Mouse (Mus musculus) activated CD4-positive, CD25-positive, alpha-beta regulatory T cell, adult 4 months (primary cell): ENCODE measurements around the gene Gm20538. TPM values are rescaled to one million over a fixed set of nuclear protein-coding genes. Genes with fewer than 3 reads are reported as not detected.

ENCODE experiments used
- ATAC-seq: one replicate; pipeline ENCODE4 v1.8.0; 2017
- polyA plus RNA-seq, 2 experiments: library from polyadenylated mRNA; unstranded; fragments of 100-300 nt; shearing (Covaris generic); gene quantifications; one replicate each; pipeline ENCODE4 v1.2.1; 2017

Gene Gm20538
- polyA plus RNA-seq, 2 experiments from 2014 or later: 2.1 TPM; not detected in 1

DNA sequence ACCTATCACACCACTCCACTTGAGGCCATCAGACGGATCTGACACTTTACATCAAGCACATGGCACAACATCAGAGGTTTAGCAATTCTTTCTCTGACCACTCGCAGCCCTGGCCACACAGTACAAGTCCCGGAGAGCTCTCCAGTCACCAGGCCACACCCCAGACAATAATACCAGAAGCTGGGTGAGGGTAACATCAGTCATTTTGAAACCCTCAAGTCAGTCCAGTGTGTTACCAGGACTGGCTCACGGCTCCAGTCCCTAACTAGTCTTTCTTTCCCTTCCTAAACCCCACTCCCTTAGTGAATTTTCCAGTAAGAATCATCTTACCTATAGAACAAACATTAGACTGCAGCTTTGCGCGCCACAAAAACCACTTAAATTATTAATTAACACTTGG lies 22.6 kb downstream of the Gm20538 start:
- ATAC-seq: no peak

DNA sequence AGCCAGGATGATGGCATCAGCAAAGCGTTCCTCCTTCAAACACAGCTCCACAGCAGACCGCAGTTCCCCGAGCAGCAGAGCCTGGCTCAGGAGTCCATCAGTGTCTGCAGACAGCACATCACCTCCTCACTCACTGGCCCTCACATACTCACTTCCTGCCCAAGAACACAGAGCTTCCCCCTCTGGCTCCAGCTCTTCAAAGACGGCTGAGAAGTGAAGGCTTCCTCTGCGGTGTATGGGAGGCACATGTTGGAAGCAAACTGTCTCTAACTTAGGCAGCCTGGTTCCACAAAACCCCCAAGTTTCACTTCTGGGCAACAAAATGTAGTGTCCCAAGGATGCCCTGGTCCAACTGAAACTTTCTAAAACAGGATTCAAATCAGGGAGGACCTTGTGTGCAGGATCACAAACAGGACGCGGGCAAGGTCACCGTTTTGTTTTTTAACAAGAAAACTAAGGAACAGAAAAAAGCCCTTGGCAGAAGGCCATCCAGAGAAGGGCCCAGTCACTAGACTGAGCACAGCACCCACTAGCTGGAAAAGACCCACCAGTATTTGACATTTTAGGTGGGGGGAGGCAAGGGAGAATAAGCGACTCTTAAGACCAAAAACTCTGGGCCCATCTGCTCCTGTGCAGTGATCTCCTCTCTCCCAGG lies 27.0 kb downstream of the Gm20538 start:
- no peak for ATAC-seq

DNA sequence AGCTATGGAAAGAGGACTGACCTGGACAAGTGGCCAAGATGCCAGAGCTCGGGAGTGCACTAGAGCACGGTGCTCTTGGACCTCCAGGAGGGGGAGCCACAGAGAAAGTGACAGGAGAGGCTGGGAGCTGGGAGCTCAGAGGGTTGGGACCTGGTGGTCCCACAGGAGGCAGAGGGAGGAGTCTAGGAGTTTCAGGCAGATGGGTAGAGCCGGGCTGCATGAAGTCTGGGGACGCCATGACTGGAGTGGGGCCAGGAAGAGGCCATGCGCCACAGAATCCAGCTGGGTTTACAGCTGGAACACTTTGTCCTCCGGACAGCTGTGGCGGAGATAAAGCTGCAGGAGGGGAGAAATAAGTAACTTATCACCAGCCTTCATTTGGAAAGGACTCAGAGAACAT lies 33.5 kb downstream of the Gm20538 start:
- no peak for ATAC-seq

DNA sequence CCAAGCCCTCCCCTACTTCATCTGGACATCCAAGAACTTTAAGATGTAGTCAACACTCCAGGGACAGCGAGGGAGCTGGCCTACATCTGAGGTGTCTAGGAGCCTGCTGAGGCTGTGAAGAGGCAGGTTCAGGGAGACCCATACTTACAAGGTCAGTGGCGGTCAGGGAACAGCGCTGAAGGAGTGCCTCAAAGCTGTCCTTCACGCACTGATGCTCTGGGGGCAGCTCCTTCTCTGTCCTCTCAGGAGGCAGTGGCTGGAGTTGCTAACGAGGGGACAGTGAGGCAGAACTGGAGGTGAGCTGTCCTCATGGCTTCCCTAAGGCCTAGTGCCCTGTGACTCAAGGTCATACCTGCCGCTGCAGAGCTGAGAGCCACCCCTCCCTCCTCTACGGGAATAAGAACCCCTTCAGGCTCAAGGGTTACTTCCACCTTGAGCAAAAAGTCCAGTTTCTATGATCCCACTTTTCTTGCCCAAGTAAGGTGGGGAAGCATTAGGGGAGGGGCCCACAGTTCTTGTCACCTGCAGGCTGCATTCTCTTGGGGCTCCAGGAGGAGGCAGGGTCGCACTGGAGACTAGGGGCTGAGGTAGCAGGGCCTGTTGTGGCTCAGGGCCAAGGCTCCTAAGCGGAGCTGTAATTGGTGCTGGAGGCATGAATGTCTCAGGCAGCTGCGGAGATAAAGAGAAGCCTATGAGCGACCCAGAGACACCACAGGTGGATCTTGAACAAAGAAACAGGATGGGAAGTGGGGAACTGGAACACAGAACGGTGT lies 34.4 kb downstream of the Gm20538 start:
- no peak for ATAC-seq

DNA sequence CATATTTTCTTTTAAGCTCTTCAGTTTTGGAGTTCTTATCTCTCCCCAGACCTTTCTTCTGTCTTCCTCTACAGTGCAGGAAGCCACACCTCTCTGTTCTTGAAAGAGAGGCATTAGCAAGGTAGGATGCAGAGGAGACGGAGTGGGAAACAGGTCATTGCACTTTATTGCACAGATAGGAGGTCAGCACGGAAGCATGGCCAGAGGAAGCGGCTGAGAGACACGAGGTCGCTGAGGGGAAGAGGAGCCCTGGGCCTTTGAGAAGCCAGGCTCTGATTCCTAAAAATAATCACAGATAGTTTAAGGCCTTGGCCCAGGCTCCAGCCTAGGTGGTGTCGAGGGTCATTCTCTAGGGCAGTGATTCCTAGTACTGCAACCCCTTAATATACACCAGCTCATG lies 36.9 kb downstream of the Gm20538 start:
- ATAC-seq: no peak

DNA sequence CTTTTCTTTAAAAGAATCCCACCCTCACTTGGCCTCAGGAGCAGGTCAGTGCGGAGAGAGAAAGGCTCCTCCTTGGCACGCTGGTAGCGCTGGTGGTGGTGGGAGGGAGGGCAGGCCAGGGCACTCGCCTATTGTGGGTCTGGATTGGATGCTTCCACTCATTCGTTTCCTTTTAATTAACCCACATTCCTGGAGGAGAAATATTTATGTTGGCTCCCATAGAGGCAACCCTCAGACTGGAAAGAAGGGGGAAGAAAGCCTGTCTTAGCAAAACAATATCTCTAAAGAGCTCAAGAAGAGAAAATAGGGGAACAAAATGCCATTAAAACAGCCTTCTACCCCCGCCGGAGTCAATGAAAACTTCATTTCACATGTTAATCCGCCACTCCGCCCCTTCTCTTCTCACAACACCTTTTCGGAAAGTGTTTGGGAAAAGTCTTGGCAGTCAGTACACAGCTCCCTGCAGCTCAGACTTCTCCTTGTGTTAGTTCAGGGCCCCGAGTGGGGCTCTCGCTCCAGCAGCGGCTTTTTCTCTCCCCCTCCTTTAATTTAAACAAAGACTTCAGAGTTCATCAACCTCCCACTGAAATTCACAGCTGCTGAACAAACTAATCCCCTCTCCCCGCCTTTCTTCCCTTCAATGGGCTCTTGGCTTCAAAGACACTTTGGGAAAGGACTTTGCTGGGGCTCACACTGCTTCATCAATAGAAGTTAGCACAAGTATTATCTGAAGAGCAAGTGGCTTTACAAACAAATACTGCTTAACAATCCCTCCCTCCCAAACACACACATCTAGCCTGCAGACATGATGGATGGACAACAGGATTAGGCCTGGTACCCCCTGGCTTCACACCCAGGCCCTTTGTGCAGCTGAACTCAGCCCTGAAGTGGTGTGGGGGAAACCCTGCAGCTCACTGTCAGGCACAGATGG lies 37.8 kb downstream of the Gm20538 start:
- no peak for ATAC-seq

DNA sequence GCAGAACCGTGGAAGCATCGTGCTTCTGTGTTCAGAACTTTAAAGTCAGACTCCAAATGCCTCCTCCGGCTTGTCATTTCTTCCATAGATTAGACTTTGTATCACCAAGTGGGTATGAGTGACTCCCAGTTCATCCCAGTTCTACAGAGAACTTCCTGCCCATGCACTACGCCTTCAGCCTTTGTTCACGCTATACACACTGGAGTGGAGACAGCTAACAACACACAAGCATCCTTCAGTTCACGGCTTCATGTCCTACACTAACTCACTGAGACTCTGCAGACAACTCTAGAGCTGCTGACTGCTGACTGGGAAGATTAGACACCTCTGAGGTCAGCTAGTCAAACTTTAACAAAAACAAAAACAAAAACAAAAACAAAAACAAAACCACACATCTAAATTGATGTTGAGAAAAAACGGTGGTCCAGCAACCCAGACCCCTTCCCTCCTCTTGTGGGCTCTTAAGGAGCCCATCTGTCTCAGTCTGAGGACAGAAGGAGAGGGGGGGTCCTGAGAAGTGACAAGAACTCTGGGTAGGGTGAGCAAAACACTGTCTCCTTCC lies 38.6 kb downstream of the Gm20538 start:
- no peak for ATAC-seq

DNA sequence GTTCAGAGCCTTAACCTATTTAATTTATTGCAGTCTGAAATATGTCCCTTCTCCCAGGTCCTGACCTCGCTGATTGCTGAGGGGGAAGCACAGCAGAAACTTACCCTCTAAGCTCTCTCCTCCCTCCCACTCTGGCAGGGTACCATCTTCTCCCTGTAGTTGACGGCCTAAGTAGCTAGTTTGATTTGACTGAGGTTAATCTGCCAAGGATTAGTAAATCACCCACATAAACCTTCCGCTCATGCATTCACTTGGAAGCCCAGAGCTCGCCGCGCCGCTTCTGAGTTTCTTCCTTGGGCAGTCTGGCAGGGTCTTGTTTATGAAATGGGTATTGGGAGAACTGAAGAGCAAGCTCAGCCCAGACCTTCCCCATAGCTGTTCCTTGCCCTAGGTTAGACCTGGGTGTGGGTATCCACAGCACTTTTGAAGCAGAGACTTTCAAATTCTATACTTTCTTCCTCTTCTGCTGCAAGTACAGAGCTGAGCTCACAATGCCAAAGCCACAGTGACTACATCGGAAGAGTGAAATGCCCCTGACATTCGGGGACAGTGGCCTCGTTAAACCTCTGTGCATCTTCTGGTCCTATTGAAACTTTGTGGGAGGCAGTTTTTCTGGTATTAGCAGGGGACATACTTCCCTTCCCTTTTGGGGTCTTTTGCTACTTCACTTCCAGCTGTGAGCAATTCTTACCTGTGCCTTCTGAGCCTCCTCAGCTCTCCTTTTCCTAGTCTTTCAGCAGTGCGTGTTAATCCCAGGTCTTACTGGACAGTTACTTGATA lies 39.4 kb downstream of the Gm20538 start:
- ATAC-seq: no peak

DNA sequence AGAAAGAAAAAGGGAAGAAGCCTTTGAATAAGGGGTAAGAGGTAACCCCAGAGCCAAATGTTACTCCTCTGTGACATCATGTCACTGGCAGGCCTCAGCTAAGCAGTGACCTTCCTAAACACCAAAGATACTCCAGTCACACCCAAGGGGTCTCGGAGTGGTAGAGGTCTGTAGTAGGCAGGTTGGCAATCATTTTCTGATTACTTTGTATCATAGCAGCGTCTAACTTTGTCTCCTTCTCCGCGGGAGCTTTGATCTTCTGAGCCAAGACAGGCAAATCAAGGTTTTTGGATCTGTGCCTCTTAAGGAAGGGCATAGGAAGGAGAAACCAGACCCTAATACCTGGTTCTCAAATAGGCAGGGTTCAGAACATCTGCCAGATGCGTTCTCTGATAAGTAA lies 40.0 kb downstream of the Gm20538 start:
- ATAC-seq: no peak

DNA sequence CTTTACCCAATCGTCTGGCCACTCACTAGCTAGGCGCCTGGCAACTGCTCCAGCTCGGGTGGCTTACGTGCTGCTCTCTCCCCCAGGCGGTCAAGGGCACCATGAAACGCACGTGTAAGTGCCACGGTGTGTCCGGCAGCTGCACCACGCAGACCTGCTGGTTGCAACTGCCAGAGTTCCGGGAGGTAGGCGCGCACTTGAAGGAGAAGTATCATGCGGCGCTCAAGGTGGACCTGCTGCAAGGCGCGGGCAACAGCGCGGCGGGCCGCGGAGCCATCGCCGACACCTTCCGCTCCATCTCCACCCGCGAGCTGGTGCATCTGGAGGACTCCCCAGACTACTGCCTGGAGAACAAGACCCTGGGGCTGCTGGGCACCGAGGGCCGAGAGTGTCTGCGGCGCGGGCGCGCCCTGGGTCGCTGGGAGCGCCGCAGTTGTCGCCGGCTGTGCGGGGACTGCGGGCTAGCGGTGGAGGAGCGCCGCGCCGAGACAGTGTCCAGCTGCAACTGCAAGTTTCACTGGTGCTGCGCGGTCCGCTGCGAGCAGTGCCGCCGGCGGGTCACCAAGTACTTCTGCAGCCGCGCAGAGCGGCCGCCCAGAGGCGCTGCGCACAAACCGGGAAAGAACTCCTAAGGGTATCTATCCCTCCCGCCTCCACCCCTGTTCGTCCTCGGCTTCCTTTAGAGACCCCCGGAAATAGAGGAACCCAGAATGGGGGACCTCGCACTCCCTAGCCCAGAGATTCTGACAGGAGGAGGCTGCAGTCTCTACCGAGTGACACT lies 41.0 kb downstream of the Gm20538 start:
- ATAC-seq: no peak

DNA sequence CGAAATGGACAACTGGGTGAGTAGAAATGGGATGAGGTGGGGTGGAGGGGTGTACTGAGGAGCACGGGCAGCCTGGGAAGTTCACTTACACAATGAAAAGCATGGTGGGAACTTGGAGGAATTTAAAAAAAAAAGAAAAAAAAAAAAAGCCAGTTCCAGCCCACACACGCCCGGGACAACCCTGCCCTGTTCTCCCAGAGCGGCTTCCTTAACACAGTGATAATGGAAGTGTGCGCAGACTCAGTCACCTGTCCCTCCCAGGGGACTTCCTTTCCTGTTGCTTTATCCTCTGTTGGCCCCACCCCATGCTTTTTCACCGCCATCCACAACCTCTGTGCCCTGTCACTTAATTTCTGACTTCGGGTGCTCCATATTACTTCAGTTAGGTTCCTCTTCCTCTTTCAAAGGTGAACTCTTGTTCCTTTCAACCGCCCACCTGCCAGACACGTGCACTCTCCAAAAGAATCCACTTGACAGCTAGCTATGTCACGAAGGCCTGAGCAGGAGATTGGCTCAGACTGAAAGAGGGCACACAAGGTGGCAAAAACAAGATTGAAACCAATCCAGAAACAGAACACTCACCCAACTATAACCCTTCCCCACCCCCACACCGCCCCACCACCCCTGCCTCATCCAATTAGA lies 42.0 kb downstream of the Gm20538 start:
- no peak for ATAC-seq

DNA sequence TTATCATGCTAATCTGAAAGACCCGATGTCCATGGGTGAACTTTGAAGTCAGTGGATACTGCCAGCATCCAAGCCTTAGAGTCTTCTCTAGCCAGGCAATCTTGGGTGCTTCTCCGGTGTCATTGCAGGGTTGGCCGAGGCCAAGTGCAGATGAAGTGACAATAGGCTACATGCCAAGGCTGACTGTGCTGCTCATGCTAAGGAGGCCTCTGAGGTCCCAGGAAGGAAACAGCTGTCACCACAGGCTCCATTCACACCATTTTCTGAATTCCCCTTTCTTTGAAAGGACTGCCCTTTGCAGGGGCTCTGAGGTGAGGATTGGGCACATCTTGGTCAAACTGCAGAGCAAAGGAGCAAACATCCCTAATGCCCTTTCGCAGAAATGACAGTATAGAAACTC lies 49.9 kb downstream of the Gm20538 start:
- no peak for ATAC-seq

DNA sequence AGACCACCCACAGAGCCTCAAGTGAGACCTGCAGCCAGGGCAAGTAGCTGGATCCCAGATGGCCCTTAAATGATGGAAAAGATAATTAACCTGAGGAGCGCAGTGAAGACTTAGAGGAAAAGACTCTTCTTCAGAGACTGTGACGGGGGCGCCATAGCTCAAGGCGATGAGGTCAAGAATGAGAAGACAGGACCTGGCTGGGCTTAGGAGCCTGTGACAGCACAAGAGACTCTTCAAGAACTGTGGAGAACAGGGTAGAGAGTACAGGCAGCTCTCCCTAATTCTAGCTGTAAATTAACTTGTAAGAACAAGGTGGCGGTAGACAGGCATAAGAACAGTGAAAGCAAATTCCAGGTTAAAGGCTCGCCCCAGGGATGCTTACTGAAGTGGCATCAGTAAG lies 50.7 kb downstream of the Gm20538 start:
- ATAC-seq: no peak

DNA sequence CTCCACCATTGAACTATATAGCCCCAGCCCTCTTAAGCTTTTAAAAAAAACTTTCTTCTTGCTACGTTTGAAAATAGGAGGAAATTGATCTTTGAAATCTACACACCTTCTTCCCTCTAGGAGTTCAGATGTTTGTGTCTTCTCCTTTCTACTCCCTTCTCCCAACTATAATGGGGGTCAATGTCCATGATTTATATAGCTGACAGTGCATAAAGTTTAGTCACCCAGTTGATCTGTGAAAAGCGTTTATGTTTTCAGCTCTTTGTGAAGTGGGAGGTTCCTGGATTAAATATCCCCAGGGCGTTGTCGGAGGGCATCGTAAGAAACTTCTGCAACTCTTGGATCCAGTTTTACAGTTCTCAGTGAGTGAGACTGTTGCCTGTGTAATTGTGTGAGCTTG lies 52.4 kb downstream of the Gm20538 start:
- ATAC-seq: no peak

DNA sequence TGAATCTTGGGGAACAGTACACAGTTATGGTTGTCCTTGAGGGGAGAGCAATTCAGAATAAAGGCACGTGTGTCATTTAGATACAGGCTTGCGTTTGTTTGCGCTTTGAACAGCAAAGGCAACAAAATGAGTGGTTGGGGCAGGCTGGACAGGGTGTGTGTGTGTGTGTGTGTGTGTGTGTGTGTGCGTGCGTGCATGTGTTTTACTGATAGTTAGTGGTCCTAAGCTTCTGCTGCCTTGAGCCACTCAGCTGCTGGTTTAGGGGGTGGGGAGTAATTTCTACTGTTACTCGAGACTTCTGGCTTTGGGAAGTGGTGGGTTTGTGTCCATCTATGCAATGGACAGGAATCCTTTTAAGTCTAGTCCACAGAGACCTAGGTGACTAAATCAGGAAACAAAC lies 53.7 kb downstream of the Gm20538 start:
- no peak for ATAC-seq

DNA sequence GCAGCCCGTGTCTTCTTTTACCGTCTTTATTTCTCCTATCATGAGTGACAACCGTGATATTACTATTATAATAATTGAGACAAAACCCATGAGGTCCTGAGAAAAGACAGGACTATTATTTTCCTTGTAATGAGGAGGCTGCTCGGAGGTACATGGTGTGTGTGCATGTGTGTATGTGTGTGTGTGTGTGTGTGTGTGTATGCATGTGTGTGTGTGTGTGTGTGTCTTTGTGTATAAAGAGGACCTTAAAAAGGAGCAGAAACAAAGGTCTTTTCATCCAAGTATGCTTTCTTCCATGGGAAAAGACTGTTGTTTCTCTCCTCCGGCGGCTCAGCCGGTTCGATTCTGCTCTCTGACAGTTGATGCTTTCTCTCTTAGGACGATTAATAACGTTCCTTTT lies 55.7 kb downstream of the Gm20538 start:
- ATAC-seq: no peak

DNA sequence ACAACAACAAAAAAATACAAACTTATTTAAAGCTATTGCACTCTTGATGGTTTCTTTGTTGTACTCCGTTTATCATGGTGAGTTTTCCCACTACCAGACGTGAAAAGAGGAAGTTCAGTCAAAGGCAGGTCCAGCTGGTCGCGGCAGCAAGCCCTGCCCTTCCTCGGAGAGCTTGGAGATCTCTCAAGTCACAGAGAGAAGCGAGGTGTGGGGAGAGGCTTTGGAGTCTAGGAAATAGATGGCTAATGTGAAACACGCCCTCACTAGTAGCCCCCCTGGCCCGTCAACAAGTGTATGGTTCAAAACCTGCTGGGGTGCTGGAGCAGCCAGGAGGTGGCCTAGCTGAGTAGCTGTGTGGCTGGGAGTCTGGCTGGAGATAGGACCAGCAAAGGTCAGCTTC lies 56.1 kb downstream of the Gm20538 start:
- no peak for ATAC-seq
